Mouse (Mus musculus): ENCODE data around the gene Itch.
"Not testable (repeated sequence)": the region's sequence is repeated elsewhere in the genome, so short reads cannot be mapped to it uniquely, and the experiment has no call there.

The Itch gene

GRCm38 (mm10) chr2:155133011-155133976, at the start of gene Itch:
TSS of gene Itch (plus strand) at chr2:155133509.
- peak; percentile 96 for DNase-seq (ENCODE audit: low read depth)

GRCm38 (mm10) chr2:155084546-155084945, 48.8 kb upstream of the Itch start:
- no peak for DNase-seq (ENCODE audit: low read depth)

- no peak for DNase-seq (ENCODE audit: low read depth)
Measured at GRCm38 (mm10) chr2:155086328-155086727, 47.0 kb upstream of the Itch start.

- DNase-seq (ENCODE audit: low read depth): no peak
Measured at GRCm38 (mm10) chr2:155088264-155088663, 45.0 kb upstream of the Itch start.

- no peak for DNase-seq (ENCODE audit: low read depth)
Measured at GRCm38 (mm10) chr2:155090909-155091742, 42.2 kb upstream of the Itch start.

GRCm38 (mm10) chr2:155091743-155092075, 41.6 kb upstream of the Itch start:
- no peak for DNase-seq (ENCODE audit: low read depth)

- no peak for DNase-seq (ENCODE audit: low read depth)
Measured at GRCm38 (mm10) chr2:155093418-155093817, 39.9 kb upstream of the Itch start.

- peak; percentile 32 for DNase-seq (ENCODE audit: low read depth)
Measured at GRCm38 (mm10) chr2:155098720-155099380, 34.5 kb upstream of the Itch start.

GRCm38 (mm10) chr2:155099421-155099820, 33.9 kb upstream of the Itch start:
- no peak for DNase-seq (ENCODE audit: low read depth)

GRCm38 (mm10) chr2:155099994-155100795, 33.1 kb upstream of the Itch start:
- no peak for DNase-seq (ENCODE audit: low read depth)

- no peak for DNase-seq (ENCODE audit: low read depth)
Measured at GRCm38 (mm10) chr2:155100796-155101259, 32.5 kb upstream of the Itch start.

GRCm38 (mm10) chr2:155101761-155102181, 31.5 kb upstream of the Itch start:
- DNase-seq (ENCODE audit: low read depth): no peak

GRCm38 (mm10) chr2:155103607-155104006, 29.7 kb upstream of the Itch start:
- DNase-seq (ENCODE audit: low read depth): no peak

- DNase-seq (ENCODE audit: low read depth): not testable (repeated sequence)
Measured at GRCm38 (mm10) chr2:155107276-155107675, 26.0 kb upstream of the Itch start.

- DNase-seq (ENCODE audit: low read depth): no peak
Measured at GRCm38 (mm10) chr2:155115216-155115830, 18.0 kb upstream of the Itch start.

GRCm38 (mm10) chr2:155133977-155134860, 910 bp downstream of the Itch start:
- DNase-seq (ENCODE audit: low read depth): peak; percentile 49

GRCm38 (mm10) chr2:155135092-155135491, 1.8 kb downstream of the Itch start:
- DNase-seq (ENCODE audit: low read depth): peak; percentile 33

- peak; percentile 30 for DNase-seq (ENCODE audit: low read depth)
Measured at GRCm38 (mm10) chr2:155135534-155135933, 2.2 kb downstream of the Itch start.

- no peak for DNase-seq (ENCODE audit: low read depth)
Measured at GRCm38 (mm10) chr2:155140986-155141385, 7.7 kb downstream of the Itch start.
